Mouse (Mus musculus): ENCODE results near the gene Nxf1.
A peak's percentile ranks its signal among the peaks of the same experiment; 100 is the strongest.

- TF ChIP-seq CTCF (IDR thresholded peaks at IDR 0.05; ENCODE audit: borderline replicate concordance, insufficient read depth, low read length) = peak; percentile 82; the same call in 1 of the 2 replicates
- peak; percentile 100 for TF ChIP-seq POLR2A (IDR thresholded peaks at IDR 0.05; ENCODE audit: low read depth, low read length)
Measured at GRCm38 (mm10) chr19:8713306-8713996, 43.4 kb upstream of the Nxf1 start.

All from embryonic fibroblast, embryonic 13.5 days (primary cell).